Mouse (Mus musculus) retina, postnatal 1 day (tissue): Measurements from ENCODE around the gene Creld2.
A peak's percentile ranks its signal among the peaks of the same experiment; 100 is the strongest.

Experiments used
- DNase-seq: peaks from one replicate; pipeline ENCODE4 v3.0.0-alpha.2; 2012

Creld2 gene

DNA sequence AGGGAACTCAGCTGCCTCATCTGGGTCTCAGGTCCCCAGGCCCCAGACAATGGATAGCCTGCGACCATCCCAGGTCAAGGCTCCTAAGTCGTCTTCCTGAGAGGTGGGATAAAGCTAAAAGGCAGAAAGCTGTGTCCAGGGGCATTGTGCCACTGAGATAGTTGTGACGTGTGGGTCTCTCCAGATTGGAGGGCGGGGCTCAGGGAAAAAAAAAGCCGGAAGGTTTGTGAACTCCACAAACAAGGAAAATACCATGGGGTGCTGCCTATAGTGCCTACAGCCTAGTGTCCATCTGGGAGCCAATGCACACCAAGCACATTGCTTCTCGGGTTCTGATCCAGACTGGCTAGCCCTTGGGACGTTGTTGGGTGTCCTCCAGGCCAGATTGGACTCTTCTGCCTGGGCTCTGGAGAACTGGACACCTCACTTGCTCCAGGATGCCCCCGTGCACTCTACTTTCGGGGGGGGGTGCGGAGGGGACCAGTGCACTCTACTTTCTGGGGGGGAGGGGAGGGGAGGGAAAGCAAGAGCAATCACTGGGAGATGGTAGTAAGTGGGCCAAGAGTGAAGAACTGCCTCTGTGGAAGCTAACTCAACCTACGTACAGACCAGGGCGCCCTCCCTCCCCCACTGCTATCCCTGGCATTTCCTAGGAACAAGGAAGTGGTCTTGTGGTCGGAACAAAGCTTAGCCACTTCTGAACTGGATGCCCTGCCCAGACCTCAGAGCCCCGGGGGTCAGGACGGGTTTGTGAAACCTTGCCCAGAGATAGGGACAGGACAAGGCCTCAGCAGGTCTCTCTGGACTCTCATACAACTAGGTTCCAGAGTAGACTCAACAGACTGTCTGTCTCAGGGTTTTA lies 35.8 kb downstream of the Creld2 start:
- DNase-seq: no peak

DNA sequence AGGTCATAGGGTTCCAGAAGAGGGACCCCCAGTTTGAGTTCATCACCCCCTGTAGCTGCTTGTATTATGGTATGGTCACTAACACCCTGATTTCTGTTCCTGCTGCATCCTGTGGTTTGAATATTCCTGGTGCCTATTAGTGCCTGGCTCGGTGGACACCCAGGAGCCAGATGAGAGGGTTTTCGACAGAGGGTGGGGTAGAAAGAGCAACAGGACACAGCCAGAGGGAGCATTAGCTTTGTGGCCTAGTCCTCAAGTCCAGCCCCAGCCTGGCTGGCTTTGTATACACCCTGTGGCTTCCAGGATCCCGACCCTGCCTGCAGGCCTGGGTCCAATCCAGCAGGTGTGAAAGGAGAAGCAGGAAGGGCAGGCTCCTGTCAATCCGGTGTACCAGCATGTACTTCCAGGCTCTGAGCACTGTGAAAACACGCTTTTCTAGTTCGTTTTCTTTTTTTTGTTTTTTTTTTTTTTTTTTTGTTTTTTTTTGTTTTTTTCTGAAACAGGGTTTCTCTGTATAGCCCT lies 36.5 kb downstream of the Creld2 start:
- DNase-seq: no peak

DNA sequence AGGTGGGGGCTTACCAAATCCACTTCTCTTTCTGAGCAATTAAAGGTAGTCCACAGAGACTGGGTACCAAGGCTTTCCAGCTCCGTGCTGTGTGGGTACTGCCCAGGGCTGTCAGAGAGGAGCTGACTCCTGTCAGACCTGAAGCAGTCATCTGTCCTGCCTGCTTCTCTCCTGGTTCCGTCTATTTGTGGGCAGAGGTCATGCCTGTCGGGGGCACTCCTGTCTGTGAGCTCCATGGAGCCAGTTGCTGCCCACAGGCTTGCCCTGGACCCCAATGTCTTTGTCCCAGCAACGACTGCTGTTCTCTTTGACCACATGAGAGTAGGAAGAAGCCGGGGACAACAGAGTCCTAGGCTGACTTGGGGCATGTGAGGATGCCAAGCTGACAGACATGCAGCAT lies 37.2 kb downstream of the Creld2 start:
- no peak for DNase-seq

- no peak for DNase-seq
These were observed 37.9 kb downstream of the Creld2 start for GRCm38 (mm10) chr15:88857361-88857760.

GRCm38 (mm10) chr15:88858141-88858541 lies 38.7 kb downstream of the Creld2 start:
- DNase-seq: no peak

DNA sequence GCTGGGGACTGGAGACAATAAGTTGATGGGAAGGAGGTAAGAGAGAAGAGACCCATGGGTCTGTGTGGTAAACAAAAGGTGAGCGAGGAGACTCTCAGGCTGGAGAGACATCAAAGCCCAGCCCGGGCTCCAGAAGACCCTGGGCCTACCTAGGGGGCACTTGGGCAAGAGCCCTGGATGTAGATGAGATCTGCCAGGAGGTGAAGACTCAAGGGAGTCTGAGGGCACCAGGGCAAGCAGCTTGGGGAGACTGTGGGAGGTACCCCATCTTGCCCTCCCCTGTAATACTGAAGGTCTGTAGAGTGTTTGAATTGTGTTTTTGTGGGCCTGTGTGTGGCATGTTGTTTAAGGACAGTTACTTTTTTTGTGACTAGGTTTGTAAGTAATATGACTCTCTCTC lies 39.3 kb downstream of the Creld2 start:
- no peak for DNase-seq

- no peak for DNase-seq
These were observed 39.9 kb downstream of the Creld2 start for GRCm38 (mm10) chr15:88859206-88859970.

DNA sequence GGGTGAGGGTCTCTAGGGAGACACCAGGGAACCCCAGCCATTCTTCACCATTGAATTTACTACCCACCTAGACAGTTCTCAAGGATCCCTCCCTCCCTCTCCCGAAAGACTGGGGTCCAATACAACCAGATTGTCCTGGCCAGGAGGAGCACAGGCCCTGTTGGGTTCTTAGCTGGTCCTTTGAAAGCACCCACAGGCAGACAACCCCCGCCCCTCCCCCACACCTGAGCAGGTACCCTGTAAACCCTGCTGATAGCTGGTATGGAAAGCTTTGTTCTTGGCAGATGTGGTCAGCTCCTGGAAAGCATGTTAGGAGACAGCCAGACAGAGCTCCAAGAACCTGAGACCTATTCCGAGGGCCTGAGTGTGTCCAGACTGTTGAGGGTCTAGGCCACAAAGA lies 41.3 kb downstream of the Creld2 start:
- DNase-seq: no peak

GRCm38 (mm10) chr15:88861772-88862622 lies 42.6 kb downstream of the Creld2 start, which contains the start of gene Pim3:
TSS of gene Pim3 (plus strand) at chr15:88862186.
- peak; percentile 99 for DNase-seq

DNA sequence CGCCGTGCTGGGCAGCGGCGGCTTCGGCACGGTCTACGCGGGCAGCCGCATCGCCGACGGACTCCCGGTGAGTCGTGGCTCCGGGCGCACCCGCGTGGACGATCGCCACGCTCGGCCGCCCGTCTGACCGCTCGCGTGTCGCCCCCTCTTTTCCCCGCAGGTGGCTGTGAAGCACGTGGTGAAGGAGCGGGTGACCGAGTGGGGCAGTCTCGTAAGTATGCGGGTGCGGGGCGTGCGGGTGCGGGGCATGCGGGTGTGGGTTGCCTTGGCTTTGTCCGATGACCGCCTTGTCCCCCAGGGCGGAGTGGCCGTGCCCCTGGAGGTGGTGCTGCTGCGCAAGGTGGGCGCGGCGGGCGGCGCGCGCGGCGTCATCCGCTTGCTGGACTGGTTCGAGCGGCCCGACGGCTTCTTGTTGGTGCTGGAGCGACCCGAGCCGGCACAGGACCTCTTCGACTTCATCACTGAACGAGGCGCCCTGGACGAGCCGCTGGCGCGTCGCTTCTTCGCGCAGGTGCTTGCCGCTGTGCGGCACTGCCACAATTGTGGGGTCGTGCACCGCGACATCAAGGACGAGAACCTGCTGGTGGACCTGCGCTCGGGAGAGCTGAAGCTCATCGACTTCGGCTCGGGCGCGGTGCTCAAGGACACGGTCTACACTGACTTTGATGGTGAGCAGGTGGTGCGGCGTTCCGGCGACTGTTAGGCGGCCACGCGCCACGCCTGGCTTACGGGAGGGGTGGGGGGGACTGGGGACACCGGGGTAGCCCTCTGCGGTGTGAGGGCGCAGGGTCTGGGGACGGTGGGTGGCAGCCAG lies 43.6 kb downstream of the Creld2 start:
- DNase-seq: peak; percentile 61

- peak; percentile 96 for DNase-seq
These were observed 44.3 kb downstream of the Creld2 start for GRCm38 (mm10) chr15:88863695-88864231.

DNA sequence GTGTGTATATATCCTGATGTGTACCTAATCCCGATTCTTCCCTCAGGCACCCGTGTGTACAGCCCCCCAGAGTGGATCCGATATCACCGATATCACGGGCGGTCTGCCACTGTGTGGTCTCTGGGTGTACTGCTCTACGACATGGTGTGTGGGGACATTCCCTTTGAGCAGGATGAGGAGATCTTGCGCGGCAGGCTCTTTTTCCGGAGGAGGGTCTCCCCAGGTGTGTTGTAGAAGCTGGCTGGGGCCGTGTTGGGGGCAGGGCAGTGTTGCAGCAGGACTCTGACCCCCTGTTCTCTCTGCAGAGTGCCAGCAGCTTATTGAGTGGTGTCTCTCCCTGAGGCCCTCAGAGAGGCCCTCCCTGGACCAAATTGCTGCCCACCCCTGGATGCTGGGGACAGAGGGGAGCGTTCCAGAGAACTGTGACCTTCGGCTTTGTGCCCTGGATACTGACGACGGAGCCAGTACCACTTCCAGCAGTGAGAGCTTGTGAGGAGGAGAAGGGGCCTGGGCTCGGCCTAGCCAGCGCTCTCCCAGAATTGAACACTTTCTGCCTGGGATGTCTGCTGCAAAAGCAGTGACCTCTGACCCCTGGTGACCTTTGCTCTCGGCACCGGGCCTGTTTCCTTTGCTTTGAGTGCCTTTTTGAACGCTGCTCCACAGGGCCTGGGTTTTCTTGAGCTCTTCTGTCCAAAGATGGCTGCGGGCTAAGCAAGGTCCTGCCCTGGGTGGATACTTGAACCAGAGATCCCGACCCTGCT lies 45.0 kb downstream of the Creld2 start:
- DNase-seq: no peak

GRCm38 (mm10) chr15:88865061-88865460 lies 45.6 kb downstream of the Creld2 start:
- DNase-seq: no peak

DNA sequence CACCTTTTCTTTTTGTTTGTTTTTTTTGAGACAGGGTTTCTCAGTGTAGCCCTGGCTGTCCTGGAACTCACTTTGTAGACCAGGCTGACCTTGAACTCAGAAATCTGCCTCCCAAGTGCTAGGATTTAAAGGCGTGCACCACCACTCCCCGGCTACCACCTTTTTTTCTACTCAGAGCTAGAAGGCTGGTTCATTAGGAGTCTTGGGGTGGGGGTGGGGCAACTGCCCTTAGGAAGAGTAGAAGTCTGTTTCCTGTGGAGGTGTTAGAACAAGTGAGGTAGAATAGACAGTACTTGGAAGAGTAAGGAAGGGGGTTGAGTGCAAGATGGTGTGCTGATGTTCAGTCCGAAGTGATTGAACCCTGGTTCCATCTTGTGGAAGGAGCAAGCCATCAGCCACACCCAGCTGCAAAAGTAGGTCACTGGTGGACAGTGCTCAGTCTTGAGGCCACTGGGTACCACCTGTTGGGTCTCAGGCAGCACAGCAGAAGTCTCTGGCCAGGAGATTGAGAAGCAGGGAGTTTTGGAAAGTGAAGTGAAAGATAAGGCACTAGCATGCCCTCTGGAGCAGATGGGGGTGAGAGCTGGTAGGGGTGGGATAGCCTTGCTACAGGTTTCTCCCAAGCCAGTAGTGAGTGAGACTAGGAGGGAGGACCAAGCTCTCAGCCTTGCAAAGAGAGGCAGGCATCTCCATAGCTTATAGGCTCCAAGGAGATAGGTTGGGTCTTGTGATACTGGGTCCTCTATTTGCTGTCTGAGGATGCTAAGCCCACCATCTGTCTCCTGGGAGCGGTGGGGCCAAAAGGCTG lies 46.6 kb downstream of the Creld2 start:
- DNase-seq: no peak

GRCm38 (mm10) chr15:88866934-88867356 lies 47.5 kb downstream of the Creld2 start:
- no peak for DNase-seq

GRCm38 (mm10) chr15:88867368-88868023 lies 48.0 kb downstream of the Creld2 start:
- DNase-seq: no peak

DNA sequence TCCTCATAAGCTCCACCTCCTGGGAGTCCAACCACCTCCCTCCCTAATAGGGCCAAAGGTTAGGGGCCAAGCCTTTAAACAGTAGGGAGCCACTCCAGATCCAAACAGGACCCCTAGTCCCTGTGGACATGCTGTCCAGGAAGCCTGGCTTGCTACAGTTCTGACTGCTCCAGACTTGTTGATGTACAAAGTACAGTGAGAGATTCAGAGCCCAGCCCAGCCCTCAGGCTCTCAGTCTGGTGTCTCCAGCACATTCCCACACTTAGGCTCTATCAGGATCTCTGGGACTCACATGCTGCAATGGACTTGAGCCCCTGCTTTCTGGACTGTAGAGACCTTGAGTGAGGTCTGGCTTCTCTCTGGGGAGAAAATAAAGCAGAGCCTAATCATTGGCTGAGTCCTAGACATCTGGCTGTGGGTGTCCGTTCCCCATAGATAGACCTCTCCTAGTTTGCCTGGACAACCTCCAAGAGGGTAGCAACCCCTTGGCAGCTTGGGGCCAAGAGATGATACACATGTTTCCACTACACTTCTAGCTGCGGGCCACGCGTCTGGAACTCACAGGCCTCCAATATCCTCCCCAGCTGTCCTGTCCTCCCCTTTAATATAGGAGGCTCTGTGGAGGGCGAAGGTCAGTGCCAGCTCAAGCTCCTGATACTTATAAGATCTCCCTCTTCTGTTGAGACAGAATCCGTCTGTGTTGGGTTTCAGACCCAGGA lies 48.7 kb downstream of the Creld2 start:
- no peak for DNase-seq

DNA sequence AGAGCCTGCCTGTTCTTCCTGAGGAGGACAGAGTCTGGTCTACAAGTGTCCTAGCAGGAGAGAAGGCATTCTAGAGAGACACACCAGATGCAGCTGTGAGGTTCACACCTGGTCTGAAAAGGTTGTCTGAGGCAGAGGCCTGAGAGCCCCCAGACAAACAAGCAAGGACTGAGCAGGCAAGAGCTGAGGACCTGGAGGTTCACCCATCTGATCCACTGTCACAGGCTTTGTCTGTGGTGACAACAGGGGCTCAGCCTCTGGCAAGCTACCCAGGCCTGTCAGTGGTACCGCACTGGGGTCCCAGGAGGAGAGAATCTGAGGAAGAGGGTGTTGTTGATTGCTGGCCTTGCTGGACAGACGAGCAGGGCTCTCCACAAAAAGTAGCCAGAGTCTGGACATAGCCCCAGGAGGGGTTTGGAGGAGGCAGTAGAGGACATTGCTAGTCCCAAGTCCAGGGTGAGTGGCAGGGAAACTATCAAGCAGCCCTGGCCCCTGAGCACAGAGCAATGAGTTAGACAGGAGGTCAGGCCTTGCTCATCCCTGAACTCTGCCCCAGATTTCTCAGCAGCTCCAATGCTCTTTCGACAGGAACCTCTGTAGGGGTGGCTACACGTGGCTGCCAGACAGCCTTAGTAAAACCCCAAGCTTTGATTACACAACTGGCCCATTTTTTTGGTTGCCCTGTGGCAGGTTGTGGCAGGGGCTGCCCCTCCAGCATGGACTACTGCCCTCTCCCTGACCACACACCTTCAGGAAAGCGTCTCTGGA lies 51.2 kb downstream of the Creld2 start:
- no peak for DNase-seq
